Mouse (Mus musculus): Measurements from ENCODE around the gene Rsad1. TPM values are rescaled to one million over a fixed set of nuclear protein-coding genes. Genes with fewer than 3 reads are reported as not detected.

The Rsad1 gene
- 8.6 TPM for polyA plus RNA-seq (2015; fragmentation: Illumina TruSeq; extraction: RNeasy Lipid Tissue Mini Kit (QIAGEN cat#74804); ENCODE audit: low read depth, low replicate concordance)

DNA sequence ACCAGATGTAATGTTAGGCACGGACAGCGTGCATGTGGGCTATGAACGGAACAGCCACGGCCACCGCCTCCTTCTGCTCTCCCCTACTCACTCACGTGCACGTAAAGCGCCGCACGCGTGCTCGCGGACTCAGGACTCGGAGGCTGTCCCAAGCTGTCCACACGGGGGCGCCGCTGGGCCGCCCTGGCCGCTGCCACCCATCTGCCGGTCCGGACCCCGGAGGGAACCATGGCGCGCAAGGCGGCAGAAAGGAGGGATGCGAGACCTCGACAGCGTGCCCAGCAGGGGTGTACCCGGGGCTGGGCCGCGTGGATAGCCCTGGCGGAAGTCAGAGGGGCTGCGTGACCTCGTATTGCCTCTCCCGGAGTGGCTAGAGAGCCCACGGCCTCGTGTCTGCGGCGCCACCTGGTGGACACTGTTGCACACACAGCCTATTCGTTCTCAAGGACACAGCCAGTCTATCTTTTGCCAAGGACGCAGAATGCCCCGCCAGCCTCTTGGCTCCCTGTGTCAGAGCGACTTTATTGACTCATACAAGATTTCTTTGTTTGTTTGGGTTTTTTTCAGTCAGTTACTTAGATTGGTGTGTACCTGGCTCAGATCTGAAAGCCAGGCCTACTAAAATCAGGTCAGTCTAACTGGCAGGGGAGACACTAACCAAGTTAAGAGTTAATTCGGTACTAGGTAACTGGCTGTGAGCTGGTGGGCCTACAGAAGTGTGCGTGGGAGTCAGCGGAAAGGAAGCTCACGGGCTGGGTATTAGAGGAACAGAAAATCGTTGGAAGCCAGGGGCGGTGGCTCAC, at the start of gene Rsad1:
TSS of gene Rsad1 (minus strand) at position 368 of the 803 bp plus-strand sequence.

DNA sequence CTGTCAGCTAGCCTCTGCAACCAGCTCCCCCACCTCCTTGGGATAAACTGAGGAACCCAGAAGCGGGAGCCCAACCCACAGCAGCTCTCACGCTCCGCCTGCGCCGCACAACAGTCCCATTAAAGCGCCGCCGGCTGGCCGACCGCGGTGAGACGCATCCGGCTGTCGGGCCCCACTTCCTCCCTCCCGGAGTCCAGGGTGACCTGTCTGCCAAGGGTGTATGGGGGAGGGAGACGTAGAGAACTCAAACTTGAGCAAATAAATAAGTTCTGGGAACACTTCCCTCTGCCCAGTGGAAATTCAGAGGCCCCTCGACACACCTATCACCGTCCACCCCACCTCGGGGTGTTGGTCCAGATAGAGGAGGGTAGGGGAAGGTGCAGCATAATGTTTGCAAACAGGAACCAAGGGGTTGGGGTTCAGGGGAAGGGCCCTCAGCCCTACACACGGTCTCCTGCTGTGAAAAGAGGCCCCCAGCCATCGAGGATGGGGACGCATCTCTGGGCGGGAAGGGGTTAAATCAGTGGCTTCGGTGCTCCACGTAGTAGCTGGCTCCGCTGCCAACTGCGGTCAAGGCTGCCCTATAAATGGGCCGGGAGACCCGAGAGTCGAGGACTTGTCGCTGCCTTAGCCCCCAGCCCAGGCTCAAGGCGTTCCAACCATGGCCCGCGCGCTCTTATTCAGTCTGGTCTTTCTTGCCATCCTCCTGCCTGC, 15.5 kb upstream of the Rsad1 start, which contains the start of gene Chad:
TSS of gene Chad (plus strand) at position 611 of the 714 bp plus-strand sequence.

DNA sequence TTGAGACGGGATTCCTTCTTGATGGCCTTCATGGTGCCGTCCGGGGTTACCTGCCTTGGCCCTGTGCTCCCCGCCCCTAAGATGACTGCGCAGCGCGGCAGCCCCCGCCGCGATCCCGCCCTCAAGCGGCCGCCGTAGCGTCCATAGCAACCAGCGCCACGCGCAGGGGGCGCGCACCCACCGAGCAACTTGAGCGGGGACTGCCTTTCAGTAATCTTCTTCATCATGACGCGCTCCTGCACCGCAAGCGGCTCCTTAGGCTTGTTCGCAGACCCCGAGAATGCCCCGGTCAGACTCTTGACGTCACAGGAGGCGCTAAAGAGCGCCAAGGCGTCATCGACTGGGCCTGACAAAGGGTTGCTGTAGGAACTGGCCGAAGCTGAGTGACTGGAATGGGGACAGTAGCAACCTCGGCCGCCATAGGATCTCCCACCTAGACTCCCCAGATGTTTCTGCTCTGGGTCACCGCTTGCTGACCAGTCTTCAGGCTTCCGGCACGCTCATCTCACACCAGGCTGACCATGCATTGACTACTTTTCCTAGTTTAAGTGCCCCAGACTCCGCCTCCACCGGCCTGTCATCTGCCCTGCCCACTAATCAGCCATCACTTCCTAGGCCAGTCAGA, 27.7 kb downstream of the Rsad1 start, which contains the start of gene Mycbpap:
TSS of gene Mycbpap (minus strand) at position 524 of the 625 bp plus-strand sequence.

DNA sequence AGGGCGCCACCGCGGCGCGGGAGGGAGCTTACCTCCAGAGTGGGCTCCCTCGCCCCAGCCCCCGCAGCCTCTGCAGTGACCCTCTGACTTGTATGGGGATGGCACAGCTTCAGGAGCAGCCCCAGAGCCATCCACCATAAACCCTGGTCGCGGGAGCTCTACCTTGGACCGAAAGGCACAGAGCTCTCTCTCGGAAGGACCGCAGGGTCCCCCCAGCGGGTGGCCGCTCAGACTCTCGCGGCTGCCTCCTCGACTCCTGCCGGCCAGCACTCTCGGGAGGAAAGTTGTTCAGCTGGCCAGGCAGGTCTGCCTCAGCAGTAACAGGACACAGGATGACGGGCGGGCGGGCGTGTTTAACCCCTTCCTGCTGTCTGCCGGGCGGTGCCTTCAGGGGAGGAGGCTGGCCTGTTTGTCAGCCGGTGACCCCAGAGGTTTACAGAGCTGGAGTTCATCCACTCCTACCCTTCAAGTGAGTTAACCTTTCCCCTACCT, 49.3 kb downstream of the Rsad1 start, which contains the start of gene Epn3:
TSS of gene Epn3 (minus strand) at position 314 of the 492 bp plus-strand sequence.

Other genes starting within 250 kb of the Rsad1 start
- gene Luc7l3, start 227.3 kb downstream of the Rsad1 start, polyA plus RNA-seq (2015; fragmentation: Illumina TruSeq; extraction: RNeasy Lipid Tissue Mini Kit (QIAGEN cat#74804); ENCODE audit: low read depth, low replicate concordance), result 117 TPM
- gene Ankrd40, start 221.3 kb downstream of the Rsad1 start, polyA plus RNA-seq (2015; fragmentation: Illumina TruSeq; extraction: RNeasy Lipid Tissue Mini Kit (QIAGEN cat#74804); ENCODE audit: low read depth, low replicate concordance), result 129 TPM
- gene Abcc3, start 156.3 kb downstream of the Rsad1 start, polyA plus RNA-seq (2015; fragmentation: Illumina TruSeq; extraction: RNeasy Lipid Tissue Mini Kit (QIAGEN cat#74804); ENCODE audit: low read depth, low replicate concordance), result 1.5 TPM
- gene Cacna1g, start 75.1 kb downstream of the Rsad1 start, polyA plus RNA-seq (2015; fragmentation: Illumina TruSeq; extraction: RNeasy Lipid Tissue Mini Kit (QIAGEN cat#74804); ENCODE audit: low read depth, low replicate concordance), result 56.4 TPM
- gene Spata20, start 63.1 kb downstream of the Rsad1 start, polyA plus RNA-seq (2015; fragmentation: Illumina TruSeq; extraction: RNeasy Lipid Tissue Mini Kit (QIAGEN cat#74804); ENCODE audit: low read depth, low replicate concordance), result 0.58 TPM
- gene Epn3, start 49.3 kb downstream of the Rsad1 start, polyA plus RNA-seq (2015; fragmentation: Illumina TruSeq; extraction: RNeasy Lipid Tissue Mini Kit (QIAGEN cat#74804); ENCODE audit: low read depth, low replicate concordance), result 3.0 TPM
- gene Mycbpap, start 27.5 kb downstream of the Rsad1 start, polyA plus RNA-seq (2015; fragmentation: Illumina TruSeq; extraction: RNeasy Lipid Tissue Mini Kit (QIAGEN cat#74804); ENCODE audit: low read depth, low replicate concordance), result 3.5 TPM
- gene Chad, start 15.8 kb upstream of the Rsad1 start, polyA plus RNA-seq (2015; fragmentation: Illumina TruSeq; extraction: RNeasy Lipid Tissue Mini Kit (QIAGEN cat#74804); ENCODE audit: low read depth, low replicate concordance), result not detected
- 10.9 TPM for gene Acsf2, start 52.6 kb upstream of the Rsad1 start, polyA plus RNA-seq (2015; fragmentation: Illumina TruSeq; extraction: RNeasy Lipid Tissue Mini Kit (QIAGEN cat#74804); ENCODE audit: low read depth, low replicate concordance)
- gene Lrrc59, start 80.5 kb upstream of the Rsad1 start, polyA plus RNA-seq (2015; fragmentation: Illumina TruSeq; extraction: RNeasy Lipid Tissue Mini Kit (QIAGEN cat#74804); ENCODE audit: low read depth, low replicate concordance), result 93.8 TPM
- gene Mrpl27, start 104.5 kb upstream of the Rsad1 start, polyA plus RNA-seq (2015; fragmentation: Illumina TruSeq; extraction: RNeasy Lipid Tissue Mini Kit (QIAGEN cat#74804); ENCODE audit: low read depth, low replicate concordance), result 136 TPM
- not detected for gene Eme1, start 104.7 kb upstream of the Rsad1 start, polyA plus RNA-seq (2015; fragmentation: Illumina TruSeq; extraction: RNeasy Lipid Tissue Mini Kit (QIAGEN cat#74804); ENCODE audit: low read depth, low replicate concordance)
- gene Xylt2, start 128.3 kb upstream of the Rsad1 start, polyA plus RNA-seq (2015; fragmentation: Illumina TruSeq; extraction: RNeasy Lipid Tissue Mini Kit (QIAGEN cat#74804); ENCODE audit: low read depth, low replicate concordance), result 23.4 TPM
- not detected for gene Gm11541, start 155.2 kb upstream of the Rsad1 start, polyA plus RNA-seq (2015; fragmentation: Illumina TruSeq; extraction: RNeasy Lipid Tissue Mini Kit (QIAGEN cat#74804); ENCODE audit: low read depth, low replicate concordance)
- gene Cdc34b, start 192.5 kb upstream of the Rsad1 start, polyA plus RNA-seq (2015; fragmentation: Illumina TruSeq; extraction: RNeasy Lipid Tissue Mini Kit (QIAGEN cat#74804); ENCODE audit: low read depth, low replicate concordance), result not detected
- not detected for gene Tmem92, start 233.4 kb upstream of the Rsad1 start, polyA plus RNA-seq (2015; fragmentation: Illumina TruSeq; extraction: RNeasy Lipid Tissue Mini Kit (QIAGEN cat#74804); ENCODE audit: low read depth, low replicate concordance)